Mouse (Mus musculus) testis, postnatal 10 days (tissue): ENCODE data around the gene Egln2.

Experiments used
- DNase-seq: peaks from one replicate; pipeline ENCODE4 v3.0.0; 2021; ENCODE audit warnings: low spot score

Gene Egln2

DNA sequence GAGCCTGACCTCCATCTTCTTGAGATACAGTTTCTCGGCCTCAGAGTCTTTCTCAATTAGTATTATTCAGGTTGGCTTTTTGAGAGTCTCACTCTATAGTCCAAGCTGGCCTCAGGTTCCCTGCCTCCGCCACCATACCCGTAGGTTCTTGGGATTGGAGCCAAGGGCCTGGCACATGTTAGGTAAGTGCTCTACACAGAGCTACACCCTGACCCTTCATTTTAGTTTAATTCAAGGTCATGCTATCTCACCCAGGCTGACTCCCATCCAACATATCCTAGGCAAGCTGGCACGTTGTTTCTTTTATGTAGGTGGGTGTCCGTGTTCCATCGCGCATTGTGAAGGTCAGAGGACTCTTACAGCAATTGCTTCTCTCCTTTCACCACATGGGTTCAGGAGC, 8.3 kb upstream of the Egln2 start:
- peak; percentile 66 for DNase-seq

DNA sequence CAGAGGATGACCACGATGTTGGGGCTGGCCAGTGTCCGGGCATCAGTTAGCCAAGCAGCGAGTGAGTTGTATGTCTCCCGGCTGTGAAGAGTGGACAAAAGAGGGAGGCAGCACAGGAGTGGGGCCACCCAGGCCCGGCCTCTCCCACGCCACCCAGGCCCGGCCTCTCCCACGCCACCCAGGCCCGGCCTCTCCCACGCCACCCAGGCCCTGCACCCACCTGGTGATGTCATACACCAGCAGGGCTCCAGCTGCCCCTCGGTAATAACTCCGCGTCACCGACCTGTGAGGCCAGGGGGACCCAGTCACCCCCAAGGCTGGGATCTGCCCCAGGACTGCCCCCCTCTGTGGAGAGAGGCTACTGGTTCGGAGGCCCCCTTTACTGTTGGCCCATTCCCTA, 7.9 kb upstream of the Egln2 start:
- DNase-seq = peak; percentile 74

DNA sequence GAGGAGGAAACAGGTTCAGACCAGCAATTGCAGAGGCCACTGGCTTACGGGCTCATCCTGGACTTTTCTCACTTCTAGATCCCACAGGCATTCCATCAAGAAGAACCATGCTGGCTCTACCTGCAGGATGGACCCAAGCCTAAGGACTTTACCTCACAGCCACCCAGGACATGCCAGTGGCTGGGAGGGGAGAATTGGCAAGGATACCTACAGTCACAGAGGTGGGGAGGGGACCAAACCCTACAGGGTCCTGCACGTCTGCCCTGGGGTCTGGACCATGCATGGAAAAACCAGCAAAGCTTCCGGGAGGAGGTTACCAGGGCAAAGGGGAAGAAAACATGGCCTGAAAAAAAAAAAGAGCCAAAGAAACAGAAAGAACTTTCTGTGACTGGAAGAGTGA, 4.4 kb upstream of the Egln2 start:
- no peak for DNase-seq

DNA sequence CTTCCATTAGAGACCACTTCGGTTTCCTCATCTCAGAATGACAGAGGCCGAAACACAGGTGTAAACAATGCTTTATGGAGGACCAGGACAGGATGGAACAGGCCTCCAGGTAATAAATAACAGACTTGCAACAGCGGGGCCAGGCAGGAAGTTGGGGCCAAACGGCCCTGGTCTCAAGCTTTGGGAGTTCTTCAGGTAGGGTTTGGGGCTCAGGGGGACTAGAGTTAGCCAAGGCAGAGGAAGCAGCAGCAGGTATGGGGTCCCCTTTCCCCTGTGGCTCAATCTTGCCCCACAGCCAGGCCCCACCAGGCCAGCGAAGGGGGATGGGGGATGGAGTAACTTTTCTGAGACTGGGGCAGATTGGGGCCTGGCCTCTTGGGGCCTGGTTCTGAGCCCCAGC, 1.8 kb upstream of the Egln2 start:
- no peak for DNase-seq

DNA sequence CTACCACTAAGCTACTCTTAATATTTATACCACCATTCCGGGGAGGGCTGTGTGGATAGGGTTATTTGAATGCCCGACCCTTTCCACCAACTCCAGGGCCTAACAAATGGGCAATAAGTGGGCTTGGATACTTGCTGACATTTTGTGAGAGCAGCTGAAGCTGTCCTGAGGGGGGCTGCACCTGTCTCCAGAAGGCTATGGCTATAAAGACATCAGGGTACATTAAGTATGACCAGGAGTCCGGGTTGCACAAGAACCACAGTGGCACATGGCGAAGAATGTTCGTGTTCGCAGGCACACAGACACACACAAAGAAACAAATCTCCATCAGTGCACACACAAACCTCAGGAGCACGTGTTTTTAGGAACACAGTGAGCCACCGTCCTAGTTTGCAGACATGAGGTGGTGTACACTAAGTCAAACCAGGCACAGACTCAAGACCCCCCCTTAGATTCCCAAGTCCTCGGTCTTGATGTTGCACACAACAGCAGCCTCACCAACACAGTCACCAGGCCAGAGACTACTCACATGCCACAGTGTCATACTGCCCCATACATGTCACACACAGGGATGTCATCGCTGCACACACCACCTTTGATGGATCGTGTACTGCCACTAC, 983 bp upstream of the Egln2 start:
- DNase-seq = no peak

DNA sequence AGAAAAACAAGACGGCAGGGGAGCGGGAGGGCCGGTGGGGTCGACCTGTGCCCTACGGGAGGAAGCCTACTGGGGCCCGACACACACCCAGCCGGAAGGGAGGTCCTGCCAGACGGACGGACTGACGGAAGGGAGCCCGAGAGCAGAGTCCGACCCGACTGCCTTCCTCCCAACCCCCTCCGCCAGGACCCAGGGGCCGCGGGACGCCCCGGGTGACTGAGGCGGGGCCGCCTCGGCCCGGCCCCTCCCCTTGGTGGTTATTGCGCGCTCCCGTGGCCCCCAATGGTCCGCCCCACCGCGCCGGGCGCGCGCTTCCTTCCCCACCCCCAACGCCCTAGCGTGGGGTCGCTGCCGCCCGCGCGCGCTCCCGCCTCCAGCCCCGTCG, 381 bp downstream of the Egln2 start:
- peak; percentile 93 for DNase-seq

DNA sequence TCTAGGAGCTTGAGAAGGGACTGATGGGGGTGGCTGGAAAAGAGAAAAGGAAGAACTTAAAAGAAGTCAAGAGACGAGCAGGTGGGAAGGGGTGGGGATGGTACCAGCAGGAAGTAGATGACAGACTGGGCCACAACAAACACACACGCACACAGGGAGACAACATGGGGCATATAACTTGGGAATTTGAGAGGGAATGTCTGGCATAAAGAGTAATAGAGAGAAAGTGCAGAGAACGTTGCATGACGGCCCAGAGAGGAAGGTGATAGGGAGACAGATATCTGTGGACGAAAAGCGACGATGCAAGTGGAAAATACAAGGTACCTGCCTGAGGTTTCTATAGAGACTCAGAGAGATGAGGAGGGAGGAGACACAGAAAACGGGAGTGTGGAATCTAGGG, 906 bp downstream of the Egln2 start:
- DNase-seq = no peak

DNA sequence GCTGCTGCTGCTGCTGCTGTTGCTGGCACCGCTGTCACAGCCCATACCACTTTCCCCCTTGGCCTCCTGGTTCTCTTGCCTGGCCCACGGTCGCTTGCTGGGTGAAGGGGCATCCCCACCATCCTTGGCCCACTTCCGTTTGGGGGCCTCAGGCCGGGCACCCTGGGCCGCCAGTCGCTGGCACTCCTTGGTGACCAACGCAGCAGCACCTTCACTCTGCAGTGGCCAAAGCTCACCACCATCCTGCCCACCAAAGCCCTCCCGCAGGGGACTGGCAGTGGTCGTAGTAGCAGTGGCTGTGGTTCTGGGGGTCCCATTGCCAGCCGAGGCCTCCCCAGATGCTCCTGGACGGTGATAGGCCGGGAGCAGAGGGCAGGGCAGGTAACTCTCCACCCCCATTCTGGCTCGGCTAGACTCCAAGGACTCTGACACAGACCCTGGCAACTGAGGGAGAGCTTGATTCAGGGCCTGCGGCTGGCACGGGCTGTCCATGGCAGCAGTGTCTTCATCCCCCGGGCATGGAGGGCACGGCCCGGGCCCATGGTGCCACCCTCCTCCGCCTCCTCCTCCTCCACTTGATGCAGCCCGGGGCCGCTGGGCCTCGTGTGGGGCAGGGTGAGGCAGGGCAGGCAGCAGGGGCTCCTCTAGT, 1.5 kb downstream of the Egln2 start:
- peak; percentile 68 for DNase-seq

DNA sequence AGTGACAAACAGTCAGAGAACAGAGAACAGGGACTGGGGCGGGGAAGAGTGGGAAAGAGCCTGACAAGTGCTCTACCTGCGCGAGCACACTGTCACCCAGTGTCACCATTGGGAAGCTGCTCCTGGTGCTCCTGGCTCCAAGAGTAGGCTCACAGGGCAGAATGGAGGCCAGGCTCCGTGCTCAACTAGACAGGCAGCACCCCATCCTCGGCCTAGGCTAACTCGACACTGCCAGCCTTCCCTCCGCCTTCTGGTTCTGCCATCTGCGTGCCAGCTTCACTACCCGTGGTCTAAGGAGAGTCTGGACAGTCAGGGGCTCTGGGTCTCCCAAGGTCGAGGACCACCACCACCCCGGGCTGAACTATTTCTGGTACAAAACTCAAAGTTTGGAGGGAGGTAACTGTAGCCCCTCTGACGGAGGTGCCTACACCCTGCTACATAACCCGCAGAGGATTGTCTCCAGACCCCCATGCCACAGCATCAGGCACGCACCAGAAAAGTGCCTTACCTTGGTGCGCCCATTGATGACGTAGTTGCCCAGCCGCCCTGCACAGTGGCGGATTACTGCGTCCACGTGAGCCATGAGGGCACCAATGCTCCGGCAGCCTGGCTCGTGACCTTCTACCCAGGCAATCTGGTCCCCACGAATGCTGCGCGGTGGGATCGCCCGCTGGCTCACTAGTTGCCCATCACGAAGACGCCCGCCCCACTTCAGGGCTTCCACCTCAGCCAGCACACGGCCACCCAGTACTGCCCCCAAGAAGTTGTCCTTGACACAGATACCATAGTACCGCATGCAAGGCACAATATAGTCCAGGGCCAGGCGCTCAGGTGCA, 2.3 kb downstream of the Egln2 start:
- DNase-seq = peak; percentile 64

DNA sequence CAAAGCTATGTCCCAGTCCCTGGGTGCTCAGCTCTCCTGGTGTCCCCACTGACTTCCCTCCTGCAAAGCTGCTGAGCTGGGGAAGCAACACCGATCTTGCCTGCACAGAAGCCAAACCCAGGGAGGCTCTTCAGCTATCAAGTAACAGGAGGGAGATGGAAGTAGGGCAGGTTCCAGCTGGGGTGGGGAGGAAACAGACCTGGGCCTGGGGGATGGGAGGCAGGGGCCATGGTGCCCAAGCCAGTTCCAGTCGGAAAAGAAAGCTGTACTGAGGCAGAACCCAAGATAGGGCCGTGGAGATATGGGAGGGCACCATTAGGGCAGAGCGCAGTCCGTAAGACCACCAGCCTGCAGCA, 3.2 kb downstream of the Egln2 start:
- no peak for DNase-seq

DNA sequence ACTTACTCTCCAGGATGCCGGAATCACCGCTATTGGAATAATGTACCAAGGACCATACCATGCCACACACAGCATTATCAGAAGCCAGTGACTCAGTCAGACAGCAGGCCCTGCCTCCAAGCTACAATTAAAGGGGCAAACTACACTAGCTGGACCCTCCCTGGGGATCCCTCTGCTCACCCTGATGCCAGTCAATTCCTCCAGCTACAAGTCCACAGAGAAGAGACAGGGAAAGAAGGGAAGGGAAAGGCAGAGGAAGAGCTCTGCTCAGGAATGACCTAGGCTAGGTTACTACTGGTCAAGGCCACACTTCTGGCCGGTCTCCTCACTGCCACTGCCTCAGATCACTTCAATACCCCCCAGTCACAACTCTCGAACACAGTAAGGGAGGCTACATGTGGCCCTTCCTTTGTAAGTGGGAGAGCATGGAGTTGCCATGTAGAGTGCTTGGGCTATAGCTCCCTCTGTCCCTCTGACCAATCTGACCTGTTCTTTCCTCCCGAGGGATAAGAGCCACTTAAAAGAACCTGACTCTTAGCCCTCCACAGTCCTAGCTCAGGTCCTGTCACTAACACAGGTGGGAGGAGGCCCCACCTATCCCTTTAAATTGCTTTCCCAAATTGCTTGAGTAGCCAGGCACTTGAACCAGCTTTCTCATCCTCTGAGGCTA, 3.7 kb downstream of the Egln2 start:
- peak; percentile 37 for DNase-seq

DNA sequence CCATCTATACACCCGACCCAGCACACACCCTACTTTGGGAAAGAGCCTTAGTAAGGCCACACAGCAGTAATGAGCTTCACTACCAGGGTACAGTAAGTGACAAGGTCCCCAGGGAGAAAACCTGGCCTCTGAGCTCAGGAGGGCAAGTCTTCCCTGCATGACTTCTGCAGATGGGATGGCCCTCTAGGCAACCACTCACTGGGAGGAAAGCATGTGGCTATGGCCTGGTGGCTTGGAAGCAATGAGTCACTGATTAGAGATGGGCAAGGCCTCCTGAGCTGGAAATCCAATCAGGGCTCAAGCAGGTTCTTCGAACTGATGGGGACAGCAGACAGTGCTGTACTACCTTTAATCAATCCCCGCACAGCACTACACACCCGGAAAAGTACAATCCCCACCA, 4.9 kb downstream of the Egln2 start:
- DNase-seq = peak; percentile 38

DNA sequence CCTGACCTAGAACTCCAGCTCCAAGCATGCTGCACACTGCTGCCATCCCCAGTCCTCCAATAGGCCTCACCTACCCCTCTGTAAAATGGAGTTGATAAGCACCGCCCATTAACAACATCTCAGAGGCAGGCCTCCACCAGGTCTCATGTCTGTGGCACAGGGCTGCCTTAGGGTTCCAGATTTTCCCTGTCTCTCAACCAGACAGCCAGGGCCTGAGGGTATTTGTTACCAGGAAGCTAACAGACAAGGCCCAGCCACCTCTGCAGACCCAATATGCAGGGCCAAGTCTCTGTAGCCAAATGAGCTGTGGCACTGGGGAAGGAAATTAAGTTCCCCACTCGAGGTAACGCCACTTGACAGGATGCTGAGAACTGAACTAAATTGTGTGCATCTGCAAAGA, 5.7 kb downstream of the Egln2 start:
- peak; percentile 35 for DNase-seq

DNA sequence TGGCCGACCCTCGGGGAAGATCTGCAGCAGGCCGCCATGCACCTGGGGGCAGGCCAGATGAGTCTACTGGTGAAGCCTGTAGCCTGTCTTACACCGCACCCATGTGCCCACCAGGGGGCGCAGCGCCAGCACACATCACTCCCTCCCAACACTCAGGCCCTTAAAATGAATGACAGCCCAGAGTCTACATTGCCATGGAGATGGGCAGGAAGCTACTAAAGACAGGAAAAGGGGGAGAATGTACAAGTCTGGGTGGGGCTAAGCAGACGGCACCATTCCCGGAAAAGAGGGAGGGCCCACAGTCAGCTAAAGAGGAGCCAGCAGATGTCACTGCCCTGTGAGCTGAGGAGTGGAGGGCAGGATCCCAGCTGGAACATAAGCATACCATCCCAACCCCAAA, 6.7 kb downstream of the Egln2 start:
- DNase-seq = peak; percentile 92

DNA sequence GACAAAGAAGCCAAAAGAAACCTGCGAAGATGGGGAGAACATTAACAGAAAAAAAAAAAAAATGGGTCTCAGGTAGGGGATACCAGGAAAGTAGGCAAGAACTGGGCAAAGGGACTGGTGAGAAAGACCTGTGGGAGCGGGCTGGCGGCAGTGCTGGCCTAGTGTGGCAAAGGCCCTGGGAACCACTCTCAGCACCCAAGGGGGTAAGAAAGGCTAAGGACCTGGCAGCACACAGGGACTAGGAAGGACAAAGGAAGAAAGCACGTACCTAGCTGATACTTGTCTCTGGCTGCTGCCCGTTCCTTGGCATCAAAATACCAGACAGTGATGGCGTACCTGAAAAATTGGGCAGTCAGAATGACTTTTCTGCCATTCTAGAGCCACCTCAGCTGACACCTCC, 7.3 kb downstream of the Egln2 start:
- DNase-seq = peak; percentile 40

DNA sequence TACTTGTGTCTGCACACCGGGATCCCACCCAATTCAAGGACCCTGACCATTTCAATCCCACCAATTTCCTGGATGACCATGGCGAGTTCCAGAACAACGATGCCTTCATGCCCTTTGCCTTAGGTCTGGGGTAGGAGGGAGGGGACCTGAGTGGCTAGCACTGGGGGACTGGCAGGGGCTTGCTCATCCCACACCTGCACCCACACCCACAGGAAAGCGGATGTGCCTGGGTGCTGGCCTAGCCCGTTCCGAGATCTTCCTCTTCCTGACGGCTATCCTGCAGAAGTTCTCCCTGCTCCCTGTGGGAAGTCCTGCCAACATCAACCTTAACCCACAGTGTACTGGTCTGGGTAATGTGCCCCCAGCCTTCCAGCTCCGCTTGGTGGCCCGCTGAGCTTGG, 8.4 kb downstream of the Egln2 start:
- DNase-seq = no peak

DNA sequence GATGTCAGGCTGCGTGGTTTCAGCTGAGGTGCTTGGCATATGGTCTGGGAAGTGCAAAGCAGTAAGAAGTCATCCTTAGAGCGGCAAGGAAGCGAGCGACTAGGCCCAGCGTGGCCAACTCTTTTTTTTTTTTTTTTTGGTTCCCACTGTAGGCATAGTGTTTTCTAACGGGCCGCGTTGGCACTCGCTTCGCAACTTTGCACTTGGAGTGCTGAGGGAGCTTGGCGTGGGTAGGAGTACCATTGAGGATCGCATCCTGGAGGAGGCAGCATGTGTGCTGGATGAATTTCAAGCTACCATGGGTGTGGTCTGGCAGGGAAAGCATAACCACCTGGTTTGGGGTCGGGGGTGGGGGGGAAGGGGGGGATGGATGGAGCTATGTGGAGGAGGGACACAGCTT, 10.6 kb downstream of the Egln2 start:
- no peak for DNase-seq

DNA sequence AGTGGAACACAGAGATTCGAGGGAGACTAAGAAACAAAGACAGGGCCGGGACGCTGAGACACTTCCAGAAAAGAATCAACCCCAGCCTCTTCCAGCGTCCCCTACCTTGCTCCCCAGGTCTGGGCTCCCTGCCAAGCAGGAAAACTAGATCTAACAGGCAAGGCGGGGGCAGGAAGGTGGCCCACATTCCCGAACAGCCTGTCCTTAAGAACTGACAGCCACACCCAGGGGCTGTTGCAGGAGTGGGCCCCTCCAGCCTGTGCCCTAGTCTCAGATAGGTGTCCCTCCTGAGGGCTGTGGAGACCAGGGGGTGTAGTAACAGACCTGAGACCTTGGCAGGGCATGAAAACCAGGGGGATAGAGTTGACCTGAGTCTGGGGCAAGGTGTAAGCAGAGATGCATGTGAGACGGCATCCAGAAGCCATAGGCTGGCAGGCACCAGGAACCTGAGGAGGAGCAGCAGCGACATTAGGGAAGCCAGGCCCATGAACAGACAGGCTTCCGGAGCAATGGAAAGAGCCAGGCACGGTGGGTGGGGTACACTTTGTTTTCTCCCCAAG, 13.3 kb downstream of the Egln2 start, which contains the start of gene Cyp2t4:
Gene Cyp2t4, plus strand, starts transcription at position 510 of the 560 bp plus-strand sequence.
- no peak for DNase-seq

DNA sequence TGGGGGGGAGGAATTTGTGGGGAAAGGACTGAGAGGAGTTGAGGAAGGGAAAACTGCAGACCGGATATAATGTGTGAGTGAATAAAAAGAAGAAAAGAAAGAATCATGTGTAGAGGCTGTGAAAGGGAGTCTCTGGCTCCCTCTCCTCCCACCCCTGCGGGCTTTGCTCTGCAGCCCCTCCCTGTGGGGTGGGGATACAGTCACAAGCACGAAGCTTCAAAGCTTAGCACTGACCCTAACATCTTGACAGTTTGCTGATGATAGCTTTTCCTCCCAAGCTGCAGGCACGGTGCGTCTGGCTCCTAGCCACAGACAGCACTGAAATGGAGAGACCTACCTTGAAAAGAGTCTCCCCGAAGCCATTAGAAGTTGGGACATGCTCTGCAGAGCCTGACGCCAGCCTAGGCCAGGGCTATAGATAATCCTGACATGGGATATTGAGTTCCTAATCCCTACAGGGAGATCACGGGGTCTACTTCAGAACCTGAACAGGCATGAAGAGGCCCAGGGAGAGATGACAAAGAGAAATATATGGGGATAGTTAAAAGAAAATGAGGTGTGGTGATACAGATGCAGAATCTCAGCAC, 30.1 kb downstream of the Egln2 start:
- no peak for DNase-seq

DNA sequence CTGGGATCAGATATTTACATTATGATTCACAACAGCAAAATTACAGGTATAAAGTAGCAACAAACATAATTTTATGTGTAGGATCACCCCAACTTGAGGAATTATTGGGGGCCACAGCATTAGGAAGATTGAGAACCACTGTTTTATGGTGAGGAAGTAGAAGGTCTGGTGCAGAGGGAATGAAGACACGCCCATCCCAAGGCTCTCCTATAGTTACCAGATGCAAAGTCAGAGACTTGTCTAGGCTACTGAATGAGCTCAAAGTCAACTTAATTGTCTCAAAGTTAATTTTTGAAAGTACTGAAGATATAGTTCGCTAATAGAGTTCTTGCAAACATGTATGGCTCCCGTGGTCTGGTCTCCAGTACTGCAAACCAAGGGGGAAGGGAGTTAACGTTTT, 32.8 kb downstream of the Egln2 start:
- DNase-seq = no peak

DNA sequence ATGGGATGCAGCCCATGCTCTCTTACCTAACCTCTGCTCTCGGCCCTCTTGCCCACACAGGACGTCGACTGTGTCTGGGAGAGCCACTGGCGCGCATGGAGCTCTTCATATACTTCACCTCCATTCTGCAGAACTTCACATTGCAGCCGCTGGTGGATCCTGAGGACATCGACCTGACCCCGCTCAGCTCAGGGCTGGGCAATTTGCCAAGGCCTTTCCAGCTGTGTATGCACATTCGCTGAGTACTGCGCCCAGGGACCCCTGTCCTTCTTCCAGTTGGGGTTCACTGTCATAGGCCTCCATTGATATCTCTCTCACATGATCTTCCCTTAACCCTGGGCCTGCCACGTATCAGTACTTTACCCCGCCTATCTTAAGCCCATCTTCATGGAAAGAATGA, 33.4 kb downstream of the Egln2 start:
- peak; percentile 80 for DNase-seq

DNA sequence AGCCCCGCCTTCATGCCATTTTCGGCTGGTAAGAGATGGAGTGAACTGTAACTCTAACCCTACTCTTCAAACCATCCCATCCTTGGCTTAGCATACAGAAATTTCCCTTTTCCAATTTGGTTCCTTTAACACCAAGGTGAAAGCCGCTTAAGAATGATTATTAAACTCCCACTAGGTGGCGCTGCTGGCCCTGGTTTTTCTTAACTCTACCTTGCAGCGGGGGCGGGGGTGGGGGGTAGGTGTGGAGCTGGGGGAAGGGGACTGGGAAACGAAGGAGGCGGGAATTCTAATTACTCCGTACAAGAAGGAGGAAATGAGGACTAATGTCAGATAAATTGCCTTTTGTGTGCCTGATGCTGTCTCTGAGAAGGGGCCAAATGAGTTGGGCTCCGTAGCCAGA, 34.0 kb downstream of the Egln2 start:
- DNase-seq = peak; percentile 87
